Mouse (Mus musculus): ENCODE results near the gene Zkscan16.

The Zkscan16 gene

DNA sequence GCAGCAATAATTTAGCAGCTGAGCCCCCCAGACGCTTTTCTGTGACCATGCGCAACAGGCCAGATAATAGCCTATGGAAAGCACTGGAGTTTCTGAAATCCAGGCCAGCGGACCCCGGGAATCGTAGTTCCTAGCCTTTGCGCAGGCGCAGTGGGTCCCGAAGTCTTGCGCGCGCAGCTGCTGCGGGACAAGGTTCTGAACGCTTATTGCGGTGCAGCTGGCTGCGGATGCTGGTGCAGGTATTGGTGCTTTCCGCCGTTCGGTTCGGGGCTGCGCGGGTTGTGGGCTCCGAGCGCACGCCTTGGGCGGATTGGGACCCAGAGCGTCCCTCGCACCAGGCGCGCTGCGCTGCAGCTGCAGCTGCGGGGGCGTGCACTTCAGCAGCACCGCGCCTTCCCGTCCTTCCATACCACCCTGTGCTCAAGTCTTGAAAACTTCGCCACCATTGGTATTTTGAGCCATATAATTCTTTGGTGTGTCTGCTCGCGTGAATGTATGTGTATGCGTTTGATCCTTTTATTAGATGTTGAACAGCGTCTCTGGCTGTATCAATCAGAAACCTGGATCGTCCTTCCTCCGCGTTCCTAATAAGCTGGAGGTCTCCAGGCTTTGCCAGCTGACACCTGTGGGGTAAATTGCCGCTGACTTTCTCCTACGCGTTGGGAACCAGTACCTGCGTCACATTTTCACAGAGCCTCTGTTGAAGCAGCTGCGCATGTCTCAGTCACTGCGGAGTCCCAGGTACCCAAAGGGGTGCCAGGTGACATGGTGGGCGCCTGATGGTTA, at the start of gene Zkscan16:
Gene Zkscan16 (plus strand): TSS at position 209 of the 786 bp plus-strand sequence.
- DNase-seq = peak; percentile 87 to 90

- DNase-seq = no peak
Measured at GRCm38 (mm10) chr4:58894399-58894798, 49.0 kb upstream of the Zkscan16 start.

DNA sequence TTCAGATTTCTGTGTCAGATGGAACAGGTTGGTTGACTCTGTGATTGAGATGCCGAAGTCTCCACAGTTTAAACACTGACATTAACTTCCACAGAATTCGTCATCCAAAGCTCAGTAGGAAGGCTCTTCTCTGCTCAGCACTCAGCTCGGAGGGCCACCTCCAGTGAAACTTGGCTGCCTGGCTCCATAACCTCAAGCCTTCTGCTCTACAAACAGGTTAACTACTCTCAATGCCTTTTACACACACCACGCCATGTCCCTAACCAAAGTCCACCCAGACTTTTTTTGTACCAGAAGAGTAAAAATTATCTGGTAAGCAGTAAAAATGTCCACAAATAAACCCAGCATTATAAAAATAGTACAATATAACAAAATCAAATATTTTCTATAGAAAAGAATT, 46.0 kb upstream of the Zkscan16 start:
- peak; percentile 27 to 51 for DNase-seq

GRCm38 (mm10) chr4:58898318-58898717, 45.1 kb upstream of the Zkscan16 start:
- no peak for DNase-seq

GRCm38 (mm10) chr4:58907453-58907852, 36.0 kb upstream of the Zkscan16 start:
- no peak for DNase-seq

- DNase-seq = no peak
Measured at GRCm38 (mm10) chr4:58910175-58911068, 33.0 kb upstream of the Zkscan16 start.

DNA sequence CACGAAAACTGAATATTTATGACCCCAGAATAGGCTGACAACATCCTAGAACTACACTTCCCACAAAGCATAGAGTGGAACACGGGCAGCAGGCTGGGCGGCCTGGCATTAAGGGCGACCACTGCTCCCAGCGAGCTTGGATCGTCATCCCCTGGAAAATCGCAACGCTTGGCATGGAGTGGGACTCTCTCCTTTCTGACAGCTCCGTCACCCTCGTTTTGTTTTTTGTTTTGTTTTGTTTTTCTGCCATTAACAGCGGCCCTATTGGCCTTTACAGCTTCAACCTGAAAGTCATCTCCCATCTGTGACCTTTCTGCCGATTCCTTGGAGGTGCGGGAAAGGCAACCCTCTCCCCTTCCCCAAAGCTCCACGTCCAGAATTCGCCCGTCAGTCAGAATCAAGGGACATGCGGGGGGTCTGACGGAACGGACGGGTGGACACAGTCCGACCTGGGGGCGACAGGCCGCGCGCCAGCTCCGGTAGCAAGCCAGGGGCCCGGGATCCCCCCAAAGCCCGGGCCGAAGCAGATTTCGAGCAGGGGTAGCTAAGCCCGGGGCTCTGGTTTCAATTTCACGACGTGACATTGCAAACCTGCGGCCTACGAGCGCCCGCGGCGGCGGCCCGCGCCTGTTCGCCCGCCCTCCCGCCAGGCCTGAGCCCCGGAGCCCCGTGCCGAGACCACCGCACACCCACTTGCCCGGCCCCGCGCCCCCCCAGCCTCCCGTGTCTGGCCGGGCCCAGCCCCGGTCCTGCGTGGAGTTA, 32.2 kb upstream of the Zkscan16 start:
- DNase-seq = peak; percentile 76 to 81

DNA sequence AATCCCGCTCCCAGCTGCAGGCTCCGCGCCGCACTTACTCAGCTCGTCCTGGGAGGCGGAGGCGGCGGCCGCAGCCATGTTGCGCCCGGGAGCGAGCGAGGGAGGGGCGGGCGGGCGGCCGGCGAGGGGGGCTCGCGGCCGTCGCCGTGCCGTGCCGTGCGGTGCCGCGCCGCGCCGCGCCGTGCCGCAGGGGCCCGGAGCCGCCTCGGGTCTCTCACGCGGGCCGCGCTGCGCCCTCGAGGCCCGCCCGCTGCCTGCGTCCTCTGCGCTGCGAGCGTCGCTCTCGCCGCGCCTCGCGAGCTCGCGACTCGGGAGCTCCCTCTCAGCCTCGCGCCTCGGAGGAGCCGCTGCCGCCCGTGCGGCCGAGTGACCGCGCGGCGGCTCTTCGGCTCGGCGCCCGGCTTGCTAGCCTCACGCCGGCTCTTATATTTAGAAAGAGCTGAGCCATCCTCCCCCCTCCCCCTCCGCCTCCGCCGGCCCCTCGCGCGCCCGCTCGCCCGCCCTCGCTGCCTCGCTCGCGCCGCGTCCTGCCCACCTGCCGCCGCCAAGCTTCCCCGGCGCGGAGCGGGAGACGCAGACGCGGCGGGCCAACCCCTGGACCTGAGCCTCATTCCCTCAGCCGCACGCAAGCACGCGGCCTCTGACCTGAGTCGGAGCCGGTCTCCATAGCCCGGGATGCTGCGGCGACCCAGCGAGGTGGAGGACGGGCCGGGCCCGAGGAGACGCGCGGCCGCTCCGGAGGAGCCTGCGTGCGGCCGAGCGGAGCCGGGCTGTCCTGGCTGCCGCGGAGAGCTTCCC, 31.4 kb upstream of the Zkscan16 start:
- DNase-seq = peak in 1 of 2 experiments; percentile 88

DNA sequence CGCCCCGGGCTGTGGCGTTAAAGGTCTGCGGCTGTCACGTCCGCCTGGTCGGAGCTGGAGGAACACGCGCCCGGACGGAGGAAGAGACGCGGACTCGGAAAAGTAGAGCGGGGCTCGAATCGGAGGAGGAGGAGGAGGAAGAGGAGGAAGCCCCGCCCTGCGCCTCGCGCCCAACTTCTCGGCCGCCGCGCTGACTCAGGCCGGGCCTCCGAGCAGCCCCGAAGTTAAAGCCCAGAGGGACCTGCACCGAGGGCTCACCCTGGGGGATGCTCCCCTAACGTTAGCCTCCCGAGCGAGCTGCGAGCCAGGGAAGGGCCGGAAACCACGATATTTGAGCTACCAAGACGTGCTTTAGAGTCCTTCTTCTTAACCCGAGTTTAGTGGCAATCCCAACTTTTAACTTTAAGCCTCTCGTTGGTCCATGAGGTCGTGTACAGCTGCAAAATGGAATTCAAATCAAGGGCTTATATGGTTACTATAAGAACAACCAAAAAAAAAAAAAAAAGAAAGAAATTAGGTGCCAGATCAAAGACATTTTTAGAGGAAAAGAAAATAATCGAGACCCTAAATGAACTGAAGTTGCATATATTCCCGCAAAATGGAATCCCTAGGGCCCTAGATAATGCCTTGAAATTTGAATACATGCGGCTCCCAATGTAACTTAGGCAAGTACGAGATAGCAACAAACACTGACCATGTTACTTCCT, 30.6 kb upstream of the Zkscan16 start, which contains the start of gene Ecpas:
Gene Ecpas (minus strand): TSS at position 121 of the 707 bp plus-strand sequence.
- peak; percentile 83 to 84 for DNase-seq

DNA sequence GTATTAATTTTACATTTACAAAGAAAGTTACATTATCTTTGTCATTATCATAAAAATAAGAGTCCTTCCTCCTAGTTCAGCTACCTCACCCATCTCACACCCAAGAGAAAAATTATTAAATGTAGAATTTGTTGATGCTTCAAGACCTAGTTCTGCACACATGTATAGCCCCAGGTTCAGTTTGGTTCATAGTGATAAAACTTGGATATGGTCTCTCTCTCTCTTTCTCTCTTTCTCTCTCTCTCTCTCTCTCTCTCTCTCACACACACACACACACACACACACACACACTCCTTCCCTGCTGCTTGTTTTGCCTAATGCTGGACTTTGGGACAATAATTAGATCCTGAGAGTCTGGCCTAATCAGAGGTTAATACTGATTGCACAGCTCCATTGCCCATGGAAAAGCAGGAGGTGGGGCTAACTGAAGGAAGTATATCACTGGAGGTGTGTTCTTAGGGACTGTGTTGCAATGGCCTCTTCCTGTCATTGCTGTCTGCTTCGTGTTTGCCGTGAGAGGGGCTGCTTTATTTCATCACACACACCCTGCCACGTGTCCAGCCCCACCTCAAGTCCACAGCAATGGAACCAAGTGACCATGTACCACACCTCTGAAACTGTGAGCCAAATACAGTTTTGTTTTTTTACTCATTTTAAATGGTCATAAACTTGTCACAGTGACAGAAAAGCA, 29.9 kb upstream of the Zkscan16 start:
- DNase-seq = peak in 1 of 2 experiments; percentile 8

GRCm38 (mm10) chr4:58915081-58915826, 28.2 kb upstream of the Zkscan16 start:
- DNase-seq = no peak

DNA sequence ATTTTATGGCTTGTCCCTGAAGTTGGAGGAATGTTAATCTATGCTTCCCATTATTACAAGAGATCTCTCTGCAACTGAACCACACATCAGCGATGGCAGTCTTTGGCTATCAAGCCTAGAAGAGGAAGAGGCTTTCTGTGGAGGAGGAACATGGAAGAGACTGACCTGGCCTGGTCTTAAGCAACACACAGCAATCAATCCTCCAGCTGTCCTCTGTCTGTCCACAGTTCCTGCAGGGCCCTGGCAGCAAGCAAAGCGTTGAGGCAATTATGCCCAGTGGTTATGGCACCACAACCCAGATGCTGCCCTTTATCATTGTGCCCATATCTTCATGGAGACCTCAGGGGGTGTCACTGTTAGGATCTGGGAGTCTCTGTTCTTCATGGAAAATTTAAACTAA, 19.5 kb upstream of the Zkscan16 start:
- no peak for DNase-seq

DNA sequence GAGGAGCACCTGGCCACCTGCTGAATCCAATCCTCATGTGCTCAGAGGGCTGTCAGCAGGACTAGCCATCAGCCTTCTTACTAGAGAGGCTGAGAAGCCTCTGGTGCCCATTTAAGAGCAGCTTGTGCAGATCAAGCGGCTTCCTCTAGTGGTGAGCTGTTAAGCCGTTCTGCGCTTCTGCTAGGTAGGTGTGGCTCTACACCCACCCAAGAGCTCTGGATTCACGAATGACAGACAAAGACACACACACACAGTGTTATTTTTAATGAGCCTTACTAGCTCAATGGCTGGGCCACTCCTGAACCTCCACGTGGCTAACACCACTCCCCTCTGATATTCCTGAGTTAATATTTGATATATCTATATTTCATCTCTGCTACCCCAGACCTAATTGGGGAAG, 17.8 kb upstream of the Zkscan16 start:
- DNase-seq = no peak

GRCm38 (mm10) chr4:58926120-58926519, 17.3 kb upstream of the Zkscan16 start:
- no peak for DNase-seq

DNA sequence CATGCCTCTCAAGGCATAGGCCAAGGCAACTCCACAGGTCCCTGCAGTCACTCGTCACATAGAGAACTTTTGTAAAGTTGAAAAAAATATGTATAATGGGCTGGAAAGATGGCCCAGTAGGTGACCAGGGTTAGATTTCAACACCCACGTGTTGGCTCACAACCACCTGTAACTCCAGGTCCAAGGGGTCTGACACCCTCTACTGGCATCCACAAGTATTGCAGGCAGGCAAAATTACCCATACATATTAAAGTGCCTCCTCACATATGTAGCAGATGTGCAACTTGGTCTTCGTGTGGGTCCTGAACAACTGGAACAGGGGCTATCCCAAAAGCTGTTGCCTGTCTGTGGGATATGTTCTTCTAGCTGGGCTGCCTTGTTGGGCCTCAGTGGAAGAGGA, 15.8 kb upstream of the Zkscan16 start:
- DNase-seq = no peak

- DNase-seq = no peak
Measured at GRCm38 (mm10) chr4:58932541-58932940, 10.9 kb upstream of the Zkscan16 start.

DNA sequence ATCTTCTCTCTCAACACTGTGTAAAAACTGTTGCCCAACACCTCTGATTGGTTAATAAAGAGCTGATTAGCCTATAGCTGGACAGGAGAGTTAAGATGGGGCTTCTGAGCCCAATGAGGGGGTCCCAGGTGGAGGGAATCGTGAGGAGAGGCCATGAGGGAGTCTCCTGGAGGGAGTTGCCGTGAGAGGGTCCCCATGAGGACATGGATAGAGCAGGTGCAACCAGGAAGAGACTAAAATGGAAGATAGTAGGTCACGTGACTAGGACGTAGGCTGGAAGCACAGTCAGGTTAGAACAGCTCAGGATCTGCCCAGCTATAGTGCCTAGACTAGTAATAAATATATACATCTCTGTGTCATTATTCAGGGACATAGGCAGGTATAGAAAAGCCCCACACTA, 9.1 kb upstream of the Zkscan16 start:
- DNase-seq = no peak

DNA sequence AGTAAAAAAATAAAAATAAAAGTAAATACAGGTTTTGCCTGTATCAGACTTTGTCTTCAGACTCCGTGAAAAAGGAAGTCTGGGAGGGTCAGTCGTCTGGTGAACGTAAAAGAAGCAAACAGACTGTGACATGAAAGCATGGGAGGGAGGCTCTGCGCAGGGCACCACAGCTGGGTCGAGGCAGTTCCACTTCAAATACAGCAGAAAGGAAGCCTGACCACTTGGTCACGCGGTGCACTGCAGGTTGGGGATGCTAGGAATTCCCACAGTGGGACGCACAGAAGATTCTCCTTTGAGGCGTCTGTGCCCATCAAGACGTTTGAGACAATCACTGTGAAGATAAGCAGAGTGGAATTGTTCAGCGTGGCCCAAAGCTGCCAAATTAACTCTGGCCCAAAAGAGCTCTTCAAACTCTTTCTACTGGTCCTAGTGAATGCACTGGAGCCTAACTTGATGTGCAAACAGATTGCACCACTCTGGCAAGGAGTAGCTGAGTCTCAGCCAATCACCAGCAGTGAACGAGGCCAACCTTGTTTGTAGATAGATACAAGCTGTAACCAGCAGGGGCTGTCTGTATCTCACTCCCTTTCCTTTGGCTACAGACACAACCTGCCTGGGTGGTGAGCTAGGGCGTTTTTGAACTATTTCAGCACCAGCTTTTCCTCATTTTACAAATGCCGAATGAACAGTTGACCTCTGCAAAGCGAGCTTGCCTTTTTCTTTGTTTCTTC, 8.5 kb upstream of the Zkscan16 start:
- peak; percentile 62 to 73 for DNase-seq

DNA sequence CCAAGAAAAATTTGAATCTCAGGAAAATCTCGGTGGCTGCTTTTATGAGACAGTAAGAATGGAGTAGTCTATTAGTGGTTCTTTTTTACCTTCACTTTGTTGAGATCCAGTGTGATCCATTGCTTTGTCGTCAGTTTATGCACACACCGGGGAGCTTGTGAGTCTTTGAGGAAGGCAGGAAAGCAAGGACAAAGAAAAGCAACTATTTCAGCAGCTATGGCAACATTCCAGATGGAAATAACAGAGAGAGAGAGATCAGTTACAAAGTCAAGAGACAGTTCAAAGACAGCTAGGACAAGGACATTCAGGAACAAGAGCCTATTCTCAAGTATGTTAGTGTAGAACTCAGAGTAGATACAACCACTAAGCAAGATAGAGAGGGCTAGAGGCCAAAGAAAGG, 7.6 kb upstream of the Zkscan16 start:
- DNase-seq = no peak

Measured in cerebellum, postnatal 25 days (tissue).